Mouse (Mus musculus): Measurements from ENCODE around the gene Pde4a. TPM values are rescaled to one million over a fixed set of nuclear protein-coding genes. Genes with fewer than 3 reads are reported as not detected.

The Pde4a gene
- total RNA-seq, 2 experiments from 2014 or later, result 88.9 to 94.4 TPM

- no peak for DNase-seq (ENCODE audit: low spot score in 2 of 2)
- intact Hi-C loops (cut with DNase I), result loop anchor here (5.0 kb wide), 1 partner anchor 68 kb away; the partner anchor contains the start of gene Keap1
Measured at GRCm38 (mm10) chr9:21169157-21169556, 3.6 kb downstream of the Pde4a start.

GRCm38 (mm10) chr9:21172364-21172763 is 6.8 kb downstream of the Pde4a start:
- intact Hi-C loops (cut with DNase I), result no loop called here
- DNase-seq (ENCODE audit: low spot score in 2 of 2), result no peak

GRCm38 (mm10) chr9:21180402-21180801 is 14.9 kb downstream of the Pde4a start:
- intact Hi-C loops (cut with DNase I), result no loop called here

GRCm38 (mm10) chr9:21180841-21181240 is 15.3 kb downstream of the Pde4a start:
- DNase-seq (ENCODE audit: low spot score in 2 of 2), result no peak
- intact Hi-C loops (cut with DNase I), result no loop called here

More at GRCm38 (mm10) chr9:21180402-21180801, 14.9 kb downstream of the Pde4a start:
- DNase-seq (ENCODE audit: low spot score in 2 of 2), result no peak

GRCm38 (mm10) chr9:21181421-21182220 is 16.1 kb downstream of the Pde4a start:
- no peak for DNase-seq (ENCODE audit: low spot score in 2 of 2)
- intact Hi-C loops (cut with DNase I), result no loop called here

GRCm38 (mm10) chr9:21183421-21183820 is 17.9 kb downstream of the Pde4a start:
- intact Hi-C loops (cut with DNase I), result no loop called here
- DNase-seq (ENCODE audit: low spot score in 2 of 2), result no peak

GRCm38 (mm10) chr9:21183905-21184413 is 18.4 kb downstream of the Pde4a start:
- intact Hi-C loops (cut with DNase I), result no loop called here
- DNase-seq (ENCODE audit: low spot score in 2 of 2), result no peak

- no peak for DNase-seq (ENCODE audit: low spot score in 2 of 2)
- intact Hi-C loops (cut with DNase I), result no loop called here
Measured at GRCm38 (mm10) chr9:21184733-21185132, 19.2 kb downstream of the Pde4a start.

- intact Hi-C loops (cut with DNase I), result no loop called here
Measured at GRCm38 (mm10) chr9:21185436-21185835, 19.9 kb downstream of the Pde4a start.

GRCm38 (mm10) chr9:21189905-21190304 is 24.4 kb downstream of the Pde4a start:
- intact Hi-C loops (cut with DNase I), result no loop called here
- peak in 1 of 2 experiments; percentile 20 for DNase-seq (ENCODE audit: low spot score in 2 of 2)

More at GRCm38 (mm10) chr9:21185436-21185835, 19.9 kb downstream of the Pde4a start:
- DNase-seq (ENCODE audit: low spot score in 2 of 2), result no peak

- intact Hi-C loops (cut with DNase I), result no loop called here
- DNase-seq (ENCODE audit: low spot score in 2 of 2), result no peak
Measured at GRCm38 (mm10) chr9:21190670-21191069, 25.2 kb downstream of the Pde4a start.

- no peak for DNase-seq (ENCODE audit: low spot score in 2 of 2)
- intact Hi-C loops (cut with DNase I), result loop anchor here (2.0 kb wide), 1 partner anchor 29 kb away; the partner anchor contains the start of gene Pde4a
Measured at GRCm38 (mm10) chr9:21193786-21194185, 28.3 kb downstream of the Pde4a start.

- no peak for DNase-seq (ENCODE audit: low spot score in 2 of 2)
- intact Hi-C loops (cut with DNase I), result loop anchor here (2.0 kb wide), 1 partner anchor 30 kb away; the partner anchor contains the start of gene Pde4a
Measured at GRCm38 (mm10) chr9:21194787-21195493, 29.4 kb downstream of the Pde4a start.

- DNase-seq (ENCODE audit: low spot score in 2 of 2), result peak; percentile 62 to 90
- intact Hi-C loops (cut with DNase I), result loop anchor here (2.0 kb wide), 1 partner anchor 31 kb away; the partner anchor contains the start of gene Pde4a
Measured at GRCm38 (mm10) chr9:21195736-21196505, 30.4 kb downstream of the Pde4a start.

- intact Hi-C loops (cut with DNase I), result no loop called here
- peak; percentile 70 to 72 for DNase-seq (ENCODE audit: low spot score in 2 of 2)
Measured at GRCm38 (mm10) chr9:21196521-21197433, 31.3 kb downstream of the Pde4a start.

- intact Hi-C loops (cut with DNase I), result no loop called here
- peak; percentile 83 to 90 for DNase-seq (ENCODE audit: low spot score in 2 of 2)
Measured at GRCm38 (mm10) chr9:21197981-21198380, 32.5 kb downstream of the Pde4a start.

- intact Hi-C loops (cut with DNase I), result no loop called here
Measured at GRCm38 (mm10) chr9:21198960-21199359, 33.4 kb downstream of the Pde4a start.

GRCm38 (mm10) chr9:21204156-21204527 is 38.6 kb downstream of the Pde4a start:
- intact Hi-C loops (cut with DNase I), result no loop called here
- DNase-seq (ENCODE audit: low spot score in 2 of 2), result no peak

More at GRCm38 (mm10) chr9:21198960-21199359, 33.4 kb downstream of the Pde4a start:
- DNase-seq (ENCODE audit: low spot score in 2 of 2), result no peak

Data from left cerebral cortex, postnatal 25 days (tissue).